Mouse (Mus musculus) neutrophil, adult 59 days (primary cell): ENCODE results near the gene H2-DMa. TPM values are rescaled to one million over a fixed set of nuclear protein-coding genes. Genes with fewer than 3 reads are reported as not detected.

ENCODE experiments used
- total RNA-seq, 2 experiments: library from RNA; stranded (reverse); gene quantifications; 1 replicate in 1 of 2; 2 replicates in 1 of 2; pipeline ENCODE4 v1.2.4; 2023

H2-DMa gene
- total RNA-seq, result 10 to 100 TPM; 52.3 to 73.6 TPM

GRCm38 (mm10) chr17:34119249-34120179 lies at the start of gene H2-DMa:
Gene H2-DMa (plus strand): TSS chr17:34119541.

GRCm38 (mm10) chr17:34092197-34092875 lies 27.0 kb upstream of the H2-DMa start, which contains the start of gene H2-Oa:
Gene H2-Oa (plus strand): TSS chr17:34092340.

GRCm38 (mm10) chr17:34122188-34122984 lies 3.0 kb downstream of the H2-DMa start, which contains the start of gene Brd2:
Gene Brd2 (minus strand): TSS chr17:34122634.

DNA sequence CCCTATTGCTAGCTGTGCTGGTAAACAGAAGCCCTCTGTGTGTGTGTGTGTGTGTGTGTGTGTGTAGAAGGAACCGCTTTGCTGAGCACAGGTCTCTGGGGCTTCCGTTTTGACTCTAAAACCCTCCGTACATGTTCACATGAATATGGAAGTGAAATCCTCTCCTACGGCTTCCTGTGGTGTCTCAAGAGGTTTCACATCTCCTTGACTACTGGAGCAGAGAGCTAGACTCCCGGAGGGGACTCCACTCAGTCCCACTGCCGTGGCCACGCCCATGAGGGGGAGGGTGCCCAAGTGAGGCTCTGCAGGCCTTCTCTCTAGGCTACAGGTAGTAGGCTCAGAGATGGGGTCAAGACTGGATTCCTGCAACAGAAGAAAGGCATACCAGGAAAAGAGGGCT lies 23.7 kb downstream of the H2-DMa start, which contains the start of gene H2-DMb2:
Gene H2-DMb2 (plus strand): TSS at position 275 of the 400 bp plus-strand sequence.

DNA sequence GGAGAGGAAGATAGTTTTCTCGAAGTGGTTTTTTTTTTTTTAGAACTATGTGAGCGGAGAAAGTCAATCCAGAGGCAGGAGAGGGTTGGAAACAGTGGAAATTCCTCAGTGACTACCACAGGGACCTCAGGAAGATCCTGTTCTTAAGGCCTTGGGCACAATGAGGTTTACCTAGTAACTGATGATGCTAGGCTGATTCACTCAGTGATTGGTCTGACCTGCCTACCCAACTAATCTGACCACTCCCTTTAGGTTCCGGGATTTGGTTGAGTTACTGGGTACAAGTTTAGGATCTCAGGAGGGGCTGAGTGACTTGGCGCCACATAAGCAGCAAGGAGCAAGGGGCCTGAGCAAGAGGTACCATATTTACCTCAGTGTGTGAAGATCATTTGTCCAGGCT lies 33.6 kb downstream of the H2-DMa start, which contains the start of gene H2-DMb1:
Gene H2-DMb1 (plus strand): TSS at position 150 of the 400 bp plus-strand sequence.

DNA sequence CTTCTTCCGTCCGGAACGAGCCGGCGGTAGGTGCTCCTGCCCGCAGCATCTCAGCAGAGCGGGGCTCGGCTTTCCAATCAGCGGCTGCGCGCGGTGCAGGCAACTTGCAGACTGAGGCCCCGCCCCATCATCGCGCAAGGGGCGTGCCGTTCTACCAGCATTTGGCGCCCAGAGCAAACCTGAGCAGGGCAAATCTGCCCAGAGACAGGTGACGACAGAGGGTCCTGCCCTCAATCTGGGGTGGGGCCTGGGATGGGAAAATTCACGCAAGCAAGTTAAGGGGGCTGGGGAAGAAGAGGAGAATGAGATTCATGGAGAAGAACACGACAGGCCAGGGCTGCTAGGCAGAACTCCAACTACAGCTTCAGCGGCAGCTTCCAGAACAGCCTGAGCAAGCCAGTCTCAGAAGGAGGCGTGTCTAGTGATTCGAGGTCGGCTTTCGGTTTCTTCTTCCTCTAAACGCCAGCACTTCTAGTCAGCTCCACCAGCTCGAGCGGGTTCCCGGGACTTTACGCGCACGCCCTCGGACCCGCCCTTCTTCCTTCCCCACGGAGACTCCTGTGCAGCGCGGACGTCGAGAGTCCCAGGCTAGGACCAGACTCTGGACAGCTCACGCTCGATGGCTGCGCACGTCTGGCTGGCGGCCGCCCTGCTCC lies 68.0 kb downstream of the H2-DMa start, which contains the start of the genes Tap1 and Psmb9:
Gene Tap1 (plus strand): TSS at position 293 of the 656 bp plus-strand sequence.
Gene Psmb9 (minus strand): TSS at position 504 of the 656 bp plus-strand sequence.

Other genes with a start within 250 kb of the H2-DMa start
- not detected for gene Gm7029, start 245.7 kb upstream of the H2-DMa start, total RNA-seq
- 10 to 100 TPM; 45.6 to 48.3 TPM for gene Kifc1, start 228.9 kb upstream of the H2-DMa start, total RNA-seq
- under 1 TPM in 1 of 2 experiments, not detected in 1; 0.66 TPM for gene Platr17, start 214.4 kb upstream of the H2-DMa start, total RNA-seq
- 10 to 100 TPM; 42.9 to 43.9 TPM for gene Daxx, start 210.1 kb upstream of the H2-DMa start, total RNA-seq
- 100 to 1,000 TPM; 238 to 240 TPM for gene Tapbp, start 203.6 kb upstream of the H2-DMa start, total RNA-seq
- 10 to 100 TPM; 32.0 to 36.2 TPM for gene Zbtb22, start 203.6 kb upstream of the H2-DMa start, total RNA-seq
- 100 to 1,000 TPM; 208 to 226 TPM for gene Rgl2, start 190.0 kb upstream of the H2-DMa start, total RNA-seq
- 10 to 100 TPM; 56.6 to 57.6 TPM for gene Pfdn6, start 179.2 kb upstream of the H2-DMa start, total RNA-seq
- gene Wdr46, start 178.9 kb upstream of the H2-DMa start, total RNA-seq, result 10 to 100 TPM; 18.7 to 20.9 TPM
- gene B3galt4, start 168.1 kb upstream of the H2-DMa start, total RNA-seq, result 10 to 100 TPM; 10.7 to 12.0 TPM
- gene Vps52, start 163.7 kb upstream of the H2-DMa start, total RNA-seq, result 10 to 100 TPM; 51.7 to 59.1 TPM
- 100 to 1,000 TPM; 438 to 472 TPM for gene Rps18, start 163.5 kb upstream of the H2-DMa start, total RNA-seq
- 100 to 1,000 TPM; 950 to 982 TPM for gene H2-K1, start 119.2 kb upstream of the H2-DMa start, total RNA-seq
- 10 to 100 TPM; 13.7 to 14.8 TPM for gene Ring1, start 94.9 kb upstream of the H2-DMa start, total RNA-seq
- gene H2-Ke6, start 91.5 kb upstream of the H2-DMa start, total RNA-seq, result 10 to 100 TPM; 69.5 to 70.9 TPM
- gene Slc39a7, start 87.9 kb upstream of the H2-DMa start, total RNA-seq, result 10 to 100 TPM; 60.0 to 81.8 TPM
- gene Rxrb, start 87.7 kb upstream of the H2-DMa start, total RNA-seq, result 10 to 100 TPM; 57.4 to 59.4 TPM
- gene Col11a2, start 80.1 kb upstream of the H2-DMa start, total RNA-seq, result 1 to 10 TPM; 4.2 to 7.9 TPM
- gene H2-Oa, start 27.2 kb upstream of the H2-DMa start, total RNA-seq, result 1 to 10 TPM; 1.5 to 1.8 TPM
- gene Brd2, start 3.1 kb downstream of the H2-DMa start, total RNA-seq, result 100 to 1,000 TPM; 173 to 194 TPM
- gene H2-DMb2, start 23.8 kb downstream of the H2-DMa start, total RNA-seq, result 10 to 100 TPM; 23.5 to 25.0 TPM
- gene H2-DMb1, start 33.5 kb downstream of the H2-DMa start, total RNA-seq, result 10 to 100 TPM; 34.0 to 36.4 TPM
- gene Tap1, start 68.0 kb downstream of the H2-DMa start, total RNA-seq, result 10 to 100 TPM; 52.6 to 57.7 TPM
- gene Psmb9, start 68.2 kb downstream of the H2-DMa start, total RNA-seq, result 10 to 100 TPM; 87.2 to 92.0 TPM
- gene Psmb8, start 78.2 kb downstream of the H2-DMa start, total RNA-seq, result 100 to 1,000 TPM in 1 of 2 experiments, 10 to 100 TPM in 1; 99.8 to 111 TPM
- gene Tap2, start 84.0 kb downstream of the H2-DMa start, total RNA-seq, result 10 to 100 TPM; 71.9 to 84.9 TPM
- gene H2-Ob, start 119.4 kb downstream of the H2-DMa start, total RNA-seq, result 1 to 10 TPM; 2.9 to 3.4 TPM
- gene H2-Ab1, start 138.1 kb downstream of the H2-DMa start, total RNA-seq, result 10 to 100 TPM; 45.1 to 87.0 TPM
- 10 to 100 TPM; 40.3 to 76.5 TPM for gene H2-Aa, start 168.3 kb downstream of the H2-DMa start, total RNA-seq
- gene H2-Eb1, start 186.3 kb downstream of the H2-DMa start, total RNA-seq, result 10 to 100 TPM; 19.5 to 42.5 TPM
- under 1 TPM; 0.09 to 0.13 TPM for gene H2-Eb2, start 206.1 kb downstream of the H2-DMa start, total RNA-seq
- 1 to 10 TPM; 3.3 TPM for gene Btnl2, start 235.3 kb downstream of the H2-DMa start, total RNA-seq